Mouse (Mus musculus): ENCODE measurements around the gene Tubg1.

Gene Tubg1

GRCm38 (mm10) chr11:101119761-101120544 lies at the start of gene Tubg1, which contains the start of gene Retreg3:
Tubg1 (plus strand) TSS chr11:101119938.
Retreg3 (minus strand) TSS chr11:101119893.
- peak; percentile 100 for DNase-seq (ENCODE audit: low read depth, low spot score)

- no peak for DNase-seq (ENCODE audit: low read depth, low spot score)
Observed at GRCm38 (mm10) chr11:101070189-101070527, 49.6 kb upstream of the Tubg1 start.

GRCm38 (mm10) chr11:101070987-101071386 lies 48.8 kb upstream of the Tubg1 start:
- DNase-seq (ENCODE audit: low read depth, low spot score) = no peak

- no peak for DNase-seq (ENCODE audit: low read depth, low spot score)
Observed at GRCm38 (mm10) chr11:101071810-101072428, 47.8 kb upstream of the Tubg1 start.

- no peak for DNase-seq (ENCODE audit: low read depth, low spot score)
Observed at GRCm38 (mm10) chr11:101078121-101078520, 41.6 kb upstream of the Tubg1 start, which contains the start of gene Hsd17b1. Hsd17b1 (plus strand) TSS chr11:101078411.

- no peak for DNase-seq (ENCODE audit: low read depth, low spot score)
Observed at GRCm38 (mm10) chr11:101079746-101080145, 40.0 kb upstream of the Tubg1 start.

GRCm38 (mm10) chr11:101080421-101080820 lies 39.3 kb upstream of the Tubg1 start:
- no peak for DNase-seq (ENCODE audit: low read depth, low spot score)

- no peak for DNase-seq (ENCODE audit: low read depth, low spot score)
Observed at GRCm38 (mm10) chr11:101081659-101082058, 38.1 kb upstream of the Tubg1 start.

- DNase-seq (ENCODE audit: low read depth, low spot score) = peak; percentile 79
Observed at GRCm38 (mm10) chr11:101082208-101083082, 37.3 kb upstream of the Tubg1 start, which contains the start of gene Coasy. Coasy (plus strand) TSS chr11:101082565.

GRCm38 (mm10) chr11:101083083-101083697 lies 36.5 kb upstream of the Tubg1 start:
- no peak for DNase-seq (ENCODE audit: low read depth, low spot score)

GRCm38 (mm10) chr11:101084246-101084645 lies 35.5 kb upstream of the Tubg1 start:
- no peak for DNase-seq (ENCODE audit: low read depth, low spot score)

GRCm38 (mm10) chr11:101084811-101085210 lies 34.9 kb upstream of the Tubg1 start:
- no peak for DNase-seq (ENCODE audit: low read depth, low spot score)

- DNase-seq (ENCODE audit: low read depth, low spot score) = no peak
Observed at GRCm38 (mm10) chr11:101085617-101086322, 34.0 kb upstream of the Tubg1 start.

GRCm38 (mm10) chr11:101086323-101086674 lies 33.4 kb upstream of the Tubg1 start:
- no peak for DNase-seq (ENCODE audit: low read depth, low spot score)

- peak; percentile 86 for DNase-seq (ENCODE audit: low read depth, low spot score)
Observed at GRCm38 (mm10) chr11:101086756-101087681, 32.7 kb upstream of the Tubg1 start, which contains the start of gene Mlx. Mlx (plus strand) TSS chr11:101087277.

- DNase-seq (ENCODE audit: low read depth, low spot score) = no peak
Observed at GRCm38 (mm10) chr11:101087682-101088055, 32.1 kb upstream of the Tubg1 start.

- no peak for DNase-seq (ENCODE audit: low read depth, low spot score)
Observed at GRCm38 (mm10) chr11:101089931-101090330, 29.8 kb upstream of the Tubg1 start.

GRCm38 (mm10) chr11:101094930-101095313 lies 24.8 kb upstream of the Tubg1 start:
- DNase-seq (ENCODE audit: low read depth, low spot score) = no peak

GRCm38 (mm10) chr11:101095314-101096024 lies 24.3 kb upstream of the Tubg1 start, which contains the start of gene Psmc3ip:
Psmc3ip (minus strand) TSS chr11:101095436.
- DNase-seq (ENCODE audit: low read depth, low spot score) = peak; percentile 92

Measured in embryo, embryonic 11.5 days (tissue).